Mouse (Mus musculus): Measurements from ENCODE around the gene Prkcq. TPM values are rescaled to one million over a fixed set of nuclear protein-coding genes. Genes with fewer than 3 reads are reported as not detected.
A peak's percentile ranks its signal among the peaks of the same experiment; 100 is the strongest.
"Not testable (repeated sequence)": the region's sequence is repeated elsewhere in the genome, so short reads cannot be mapped to it uniquely, and the experiment has no call there.

The Prkcq gene
- total RNA-seq, 1 experiment from 2014 or later, result 29.6 TPM

GRCm38 (mm10) chr2:11300362-11300761 is 128.5 kb downstream of the Prkcq start:
- peak; percentile 22 to 53; a peak in 1 of 4 replicates for ATAC-seq (replicated peaks in 1 of 2; ENCODE audit: insufficient read depth in 1 of 2, low FRiP score in 2 of 2, low TSS enrichment in 1 of 2, low read depth in 1 of 2, poor library complexity in 2 of 2, severe bottlenecking in 2 of 2)

- ATAC-seq (replicated peaks in 1 of 2; ENCODE audit: insufficient read depth in 1 of 2, low FRiP score in 2 of 2, low TSS enrichment in 1 of 2, low read depth in 1 of 2, poor library complexity in 2 of 2, severe bottlenecking in 2 of 2), result peak; percentile 65 to 81; a peak in 3 of 4 replicates
Measured at GRCm38 (mm10) chr2:11320241-11320640, 148.3 kb downstream of the Prkcq start.

DNA sequence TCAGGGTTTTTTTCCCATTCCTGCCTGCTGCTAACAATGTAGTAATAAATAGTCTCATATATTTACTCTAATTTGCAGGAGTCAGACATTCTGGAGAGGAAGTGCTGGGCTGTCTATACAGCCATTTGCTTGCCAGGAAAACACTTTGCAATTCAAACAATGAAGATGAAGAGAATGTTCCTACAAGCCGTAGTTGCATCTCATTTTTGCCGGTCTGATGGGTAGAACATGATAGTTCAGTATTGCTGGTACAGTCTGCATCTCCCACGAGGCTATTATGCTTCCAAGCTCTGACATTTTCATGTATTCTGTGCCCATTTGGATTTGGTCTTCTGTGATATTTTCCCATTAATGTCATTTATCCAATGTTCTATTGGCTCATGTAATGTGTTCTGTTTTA is 150.5 kb downstream of the Prkcq start:
- ATAC-seq (replicated peaks in 1 of 2; ENCODE audit: insufficient read depth in 1 of 2, low FRiP score in 2 of 2, low TSS enrichment in 1 of 2, low read depth in 1 of 2, poor library complexity in 2 of 2, severe bottlenecking in 2 of 2), result no peak

DNA sequence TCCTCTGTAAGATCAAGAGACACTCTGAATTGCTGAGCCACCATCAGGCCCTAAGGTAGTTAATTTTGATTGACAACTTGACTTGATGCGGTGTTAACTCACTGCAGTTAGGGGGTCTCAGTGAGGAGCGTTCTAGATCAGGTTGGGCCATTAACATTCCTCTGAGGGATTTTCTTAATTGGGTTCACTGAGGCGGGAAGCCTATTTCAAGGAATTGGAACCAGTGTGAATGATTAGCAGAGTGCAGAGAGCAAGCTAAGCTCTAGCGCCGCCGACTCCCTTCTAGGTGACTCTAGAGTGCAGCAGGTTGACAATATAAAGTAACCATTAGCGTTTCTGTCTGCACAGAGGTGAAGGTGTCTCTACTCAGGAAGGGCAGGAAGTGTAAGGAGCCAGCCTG is 155.4 kb downstream of the Prkcq start:
- no peak for ATAC-seq (replicated peaks in 1 of 2; ENCODE audit: insufficient read depth in 1 of 2, low FRiP score in 2 of 2, low TSS enrichment in 1 of 2, low read depth in 1 of 2, poor library complexity in 2 of 2, severe bottlenecking in 2 of 2)

- ATAC-seq (replicated peaks in 1 of 2; ENCODE audit: insufficient read depth in 1 of 2, low FRiP score in 2 of 2, low TSS enrichment in 1 of 2, low read depth in 1 of 2, poor library complexity in 2 of 2, severe bottlenecking in 2 of 2), result no peak
Measured at GRCm38 (mm10) chr2:11329407-11330224, 157.7 kb downstream of the Prkcq start.

- peak; percentile 4 to 38; a peak in 1 of 4 replicates for ATAC-seq (replicated peaks in 1 of 2; ENCODE audit: insufficient read depth in 1 of 2, low FRiP score in 2 of 2, low TSS enrichment in 1 of 2, low read depth in 1 of 2, poor library complexity in 2 of 2, severe bottlenecking in 2 of 2)
Measured at GRCm38 (mm10) chr2:11331528-11332446, 159.9 kb downstream of the Prkcq start.

GRCm38 (mm10) chr2:11332469-11332868 is 160.6 kb downstream of the Prkcq start:
- ATAC-seq (replicated peaks in 1 of 2; ENCODE audit: insufficient read depth in 1 of 2, low FRiP score in 2 of 2, low TSS enrichment in 1 of 2, low read depth in 1 of 2, poor library complexity in 2 of 2, severe bottlenecking in 2 of 2), result peak; percentile 59 to 68

DNA sequence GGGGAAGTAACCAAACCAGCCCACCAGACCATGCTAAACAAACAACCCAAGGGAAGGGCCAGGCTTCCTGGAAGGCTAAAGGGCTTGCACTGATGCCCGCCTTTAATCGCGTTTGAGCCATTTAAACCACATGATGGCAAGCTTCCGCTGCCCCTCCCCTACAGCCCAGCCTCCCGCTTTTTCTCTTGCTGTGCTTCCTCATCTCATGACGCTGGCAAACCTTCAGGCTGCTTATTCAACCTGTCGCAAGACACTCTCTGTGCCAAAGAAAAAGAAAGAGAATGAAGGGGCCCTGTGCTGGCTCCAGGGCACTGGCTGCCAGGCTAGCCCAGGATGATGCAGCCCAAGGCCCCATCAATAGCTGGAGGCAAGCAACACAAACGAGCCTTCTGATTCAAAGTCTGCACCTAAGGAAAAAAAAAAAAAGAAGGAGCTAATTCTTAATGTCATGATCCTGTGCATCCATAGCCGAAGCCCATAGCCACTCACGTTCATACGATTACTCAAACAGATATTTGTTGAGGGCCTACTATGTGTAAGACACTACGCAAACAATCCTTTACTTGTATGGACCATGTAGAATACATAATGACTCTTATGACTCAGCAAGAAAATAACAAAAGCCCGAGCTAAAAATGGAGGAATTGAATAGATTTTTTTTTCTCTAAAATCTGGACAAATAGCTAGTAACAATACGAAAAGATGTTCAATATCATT is 161.6 kb downstream of the Prkcq start:
- ATAC-seq (replicated peaks in 1 of 2; ENCODE audit: insufficient read depth in 1 of 2, low FRiP score in 2 of 2, low TSS enrichment in 1 of 2, low read depth in 1 of 2, poor library complexity in 2 of 2, severe bottlenecking in 2 of 2), result peak; percentile 72 to 86

GRCm38 (mm10) chr2:11336320-11336719 is 164.4 kb downstream of the Prkcq start:
- ATAC-seq (replicated peaks in 1 of 2; ENCODE audit: insufficient read depth in 1 of 2, low FRiP score in 2 of 2, low TSS enrichment in 1 of 2, low read depth in 1 of 2, poor library complexity in 2 of 2, severe bottlenecking in 2 of 2), result no peak

DNA sequence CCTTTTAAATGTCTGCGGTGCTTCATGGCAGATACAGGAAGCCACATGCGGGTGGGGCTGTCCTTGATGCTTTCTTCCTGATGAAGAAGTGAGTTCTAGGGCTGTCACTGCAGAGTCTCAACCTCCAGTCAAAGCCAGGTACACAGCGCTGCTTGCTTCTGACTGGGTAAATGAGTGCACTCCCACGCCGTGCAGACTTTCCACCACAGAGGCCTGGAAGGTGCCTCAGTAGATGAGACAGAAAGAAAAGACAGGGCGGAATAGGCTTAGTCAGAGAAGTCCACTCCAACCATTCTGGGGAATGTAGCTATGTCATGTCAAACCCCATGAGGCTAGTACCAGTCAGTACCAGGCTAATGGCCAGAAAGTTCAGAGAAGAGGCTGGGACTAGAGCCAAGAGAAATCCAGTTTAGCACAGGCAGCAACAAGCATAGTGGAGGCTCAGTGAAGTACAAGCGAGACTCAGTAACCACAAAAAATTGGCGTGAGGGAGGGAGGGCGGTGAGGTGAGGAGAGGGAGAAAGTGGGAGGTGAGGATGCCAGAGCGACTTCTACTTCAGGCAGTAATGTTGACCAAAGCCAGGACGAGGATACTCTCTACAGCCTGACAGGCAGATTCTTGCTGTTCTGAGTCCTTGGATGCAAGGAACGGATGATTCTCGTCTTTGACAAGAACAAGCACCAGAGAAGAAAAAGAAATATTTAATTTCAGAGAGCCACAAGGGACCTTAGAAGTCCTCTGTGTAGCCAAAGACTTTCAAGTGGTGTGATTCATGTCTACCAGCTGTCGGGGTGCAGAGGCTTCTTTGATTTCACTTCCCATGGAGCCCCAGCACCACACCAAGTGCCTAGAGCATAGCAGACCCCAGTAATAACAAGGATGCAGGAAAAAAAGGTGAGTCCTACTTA is 167.3 kb downstream of the Prkcq start:
- peak; percentile 62 to 67 for ATAC-seq (replicated peaks in 1 of 2; ENCODE audit: insufficient read depth in 1 of 2, low FRiP score in 2 of 2, low TSS enrichment in 1 of 2, low read depth in 1 of 2, poor library complexity in 2 of 2, severe bottlenecking in 2 of 2)

GRCm38 (mm10) chr2:11344691-11345090 is 172.8 kb downstream of the Prkcq start:
- ATAC-seq (replicated peaks in 1 of 2; ENCODE audit: insufficient read depth in 1 of 2, low FRiP score in 2 of 2, low TSS enrichment in 1 of 2, low read depth in 1 of 2, poor library complexity in 2 of 2, severe bottlenecking in 2 of 2), result no peak

GRCm38 (mm10) chr2:11346419-11346818 is 174.5 kb downstream of the Prkcq start:
- ATAC-seq (replicated peaks in 1 of 2; ENCODE audit: insufficient read depth in 1 of 2, low FRiP score in 2 of 2, low TSS enrichment in 1 of 2, low read depth in 1 of 2, poor library complexity in 2 of 2, severe bottlenecking in 2 of 2), result not testable (repeated sequence)

- no peak for ATAC-seq (replicated peaks in 1 of 2; ENCODE audit: insufficient read depth in 1 of 2, low FRiP score in 2 of 2, low TSS enrichment in 1 of 2, low read depth in 1 of 2, poor library complexity in 2 of 2, severe bottlenecking in 2 of 2)
Measured at GRCm38 (mm10) chr2:11347791-11348190, 175.9 kb downstream of the Prkcq start.

Measured in hematopoietic stem cell, adult 5-6 weeks (primary cell).